Mouse (Mus musculus): ENCODE measurements at regions not wholly inside any gene's neighbourhood (a gene's known extent, or its start where the extent isn't known, plus 50 kb on each side); places are given as distances from the start of the nearest gene placed in this dataset.

DNA sequence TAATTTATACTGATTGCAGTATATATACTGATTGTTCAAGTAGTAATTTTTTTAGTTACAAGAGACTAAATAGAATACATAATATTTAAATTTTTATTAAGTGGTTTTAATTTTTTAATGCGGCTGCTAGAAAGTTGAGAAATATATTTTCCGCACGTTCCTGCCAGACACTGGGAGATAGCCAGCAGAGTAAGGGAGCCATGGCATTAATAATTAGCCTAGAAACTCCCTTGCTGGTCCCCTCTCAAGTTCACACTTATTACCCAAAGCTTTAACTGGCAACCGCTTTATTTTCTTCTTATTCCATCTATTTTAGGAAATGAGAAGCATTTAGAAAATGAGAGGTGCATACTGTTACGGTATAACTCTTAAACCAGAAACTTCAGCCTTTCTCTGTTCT lies 78.0 kb upstream of the Oxgr1 start:
- Histone ChIP-seq H3K4me3 (ENCODE audit: control insufficient read depth, low read depth, low read length) (no peak overlapping the region), H3K4me1 (ENCODE audit: control insufficient read depth, insufficient read depth, low read length) (no peaks in the 10 kb centered on the region), H3K36me3 (ENCODE audit: control insufficient read depth, insufficient read depth, low read length) (no peaks in the 10 kb centered on the region), H3K27ac (ENCODE audit: control insufficient read depth, insufficient read depth, low read depth, low read length) (no peak overlapping the region), H3K27me3 (ENCODE audit: control insufficient read depth, insufficient read depth, low read length) (no peaks in the 10 kb centered on the region)
- TF ChIP-seq CTCF (IDR thresholded peaks at IDR 0.05; ENCODE audit: control insufficient read depth, insufficient read depth, insufficient replicate concordance, low read depth, low read length) (no peak), POLR2A (IDR thresholded peaks at IDR 0.05; ENCODE audit: control insufficient read depth, low read depth, low read length) (no peak)

DNA sequence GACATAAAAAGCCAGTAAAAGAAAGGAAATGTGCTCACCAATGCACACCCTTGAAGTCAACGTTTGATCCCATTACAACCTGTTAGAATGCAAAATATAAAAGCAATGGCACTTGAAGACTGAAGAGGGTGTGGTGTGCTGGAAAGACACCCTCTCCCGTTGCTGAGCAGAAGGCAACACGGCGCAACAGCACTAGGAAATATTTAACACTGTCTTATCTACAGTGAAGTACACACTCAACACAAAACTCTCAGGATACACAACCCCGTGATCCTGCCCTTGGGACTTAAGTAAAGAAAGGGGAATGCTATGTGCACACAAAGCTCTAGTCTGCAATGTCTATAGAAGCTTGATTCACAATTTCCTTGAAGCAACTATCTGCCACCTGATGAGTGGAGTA lies 83.1 kb upstream of the Oxgr1 start:
- TF ChIP-seq POLR2A (IDR thresholded peaks at IDR 0.05; ENCODE audit: control insufficient read depth, low read depth, low read length): no peak
- no peak for TF ChIP-seq CTCF (IDR thresholded peaks at IDR 0.05; ENCODE audit: control insufficient read depth, insufficient read depth, insufficient replicate concordance, low read depth, low read length)
- Histone ChIP-seq H3K36me3 (ENCODE audit: control insufficient read depth, insufficient read depth, low read length) (no peaks in the 10 kb centered on the region), H3K27ac (ENCODE audit: control insufficient read depth, insufficient read depth, low read depth, low read length) (no peak overlapping the region), H3K4me1 (ENCODE audit: control insufficient read depth, insufficient read depth, low read length) (no peaks in the 10 kb centered on the region), H3K27me3 (ENCODE audit: control insufficient read depth, insufficient read depth, low read length) (no peaks in the 10 kb centered on the region), H3K4me3 (ENCODE audit: control insufficient read depth, low read depth, low read length) (no peak overlapping the region)

DNA sequence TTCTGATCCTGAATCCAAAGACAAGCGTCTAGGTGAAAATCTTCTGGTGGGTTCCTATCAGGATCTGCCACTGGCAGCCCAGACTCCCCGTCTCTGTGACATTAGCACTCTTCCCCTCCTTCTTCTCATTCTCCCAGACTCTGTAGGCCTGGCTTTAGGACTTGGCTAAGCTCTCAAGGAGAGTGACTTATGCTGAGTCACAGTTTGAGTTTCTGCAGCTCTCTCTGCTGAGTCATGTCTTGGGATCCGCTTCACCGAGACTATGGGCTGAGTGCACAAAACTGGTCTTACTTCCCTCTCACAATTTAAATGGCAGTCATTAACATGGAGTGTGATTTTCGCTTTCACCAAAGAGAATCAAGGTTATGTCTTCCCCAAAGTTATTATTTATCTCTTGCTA lies 85.2 kb upstream of the Oxgr1 start:
- TF ChIP-seq CTCF (IDR thresholded peaks at IDR 0.05; ENCODE audit: control insufficient read depth, insufficient read depth, insufficient replicate concordance, low read depth, low read length): no peak
- no peak for TF ChIP-seq POLR2A (IDR thresholded peaks at IDR 0.05; ENCODE audit: control insufficient read depth, low read depth, low read length)
- H3K27ac ChIP-seq (ENCODE audit: control insufficient read depth, insufficient read depth, low read depth, low read length): no peak overlapping the region
- H3K4me3 ChIP-seq (ENCODE audit: control insufficient read depth, low read depth, low read length): no peak overlapping the region
- H3K4me1 ChIP-seq (ENCODE audit: control insufficient read depth, insufficient read depth, low read length): no peaks in the 10 kb centered on the region
- no peaks in the 10 kb centered on the region for H3K36me3 ChIP-seq (ENCODE audit: control insufficient read depth, insufficient read depth, low read length)
- no peaks in the 10 kb centered on the region for H3K27me3 ChIP-seq (ENCODE audit: control insufficient read depth, insufficient read depth, low read length)

DNA sequence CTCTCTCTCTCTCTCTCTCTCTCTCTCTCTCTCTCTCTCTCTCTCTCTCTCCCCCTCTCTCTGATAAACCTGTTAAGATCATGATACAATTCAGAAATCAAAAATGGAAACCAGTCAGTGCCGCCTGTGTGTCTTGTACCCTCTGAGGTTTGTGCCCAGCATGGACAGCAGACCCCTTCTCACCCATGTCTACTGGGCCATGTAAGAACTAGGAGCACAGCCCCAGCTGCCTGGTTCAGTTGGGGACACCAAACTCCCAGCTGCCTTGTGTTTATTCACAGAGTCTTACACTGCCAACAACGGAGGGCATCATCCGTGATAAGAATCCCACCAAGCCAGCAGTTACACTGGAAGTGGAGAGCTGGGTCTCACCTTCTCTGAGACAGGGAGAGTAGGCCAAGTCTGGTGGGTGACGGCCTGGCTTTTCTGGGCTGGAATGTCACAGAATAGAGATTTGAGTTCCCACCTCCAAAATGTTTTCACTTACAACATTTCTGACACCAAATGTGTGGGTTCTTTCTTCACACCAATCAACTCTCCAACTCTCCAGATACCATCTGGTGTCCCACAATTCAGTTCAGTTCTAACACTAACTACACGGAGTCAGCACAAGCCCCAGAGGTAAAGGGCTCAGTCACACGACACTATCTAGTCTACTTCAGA lies 92.2 kb upstream of the Oxgr1 start:
- Histone ChIP-seq H3K27me3 (ENCODE audit: control insufficient read depth, insufficient read depth, low read length) (no peaks in the 10 kb centered on the region; the same call in 1 of the 2 replicates), H3K27ac (ENCODE audit: control insufficient read depth, insufficient read depth, low read depth, low read length) (no peak overlapping the region), H3K4me3 (ENCODE audit: control insufficient read depth, low read depth, low read length) (no peak overlapping the region), H3K36me3 (ENCODE audit: control insufficient read depth, insufficient read depth, low read length) (no peaks in the 10 kb centered on the region), H3K4me1 (ENCODE audit: control insufficient read depth, insufficient read depth, low read length) (peaks cover 8% of the 10 kb centered on the region)
- no peak for TF ChIP-seq CTCF (IDR thresholded peaks at IDR 0.05; ENCODE audit: control insufficient read depth, insufficient read depth, insufficient replicate concordance, low read depth, low read length)
- no peak for TF ChIP-seq POLR2A (IDR thresholded peaks at IDR 0.05; ENCODE audit: control insufficient read depth, low read depth, low read length)

DNA sequence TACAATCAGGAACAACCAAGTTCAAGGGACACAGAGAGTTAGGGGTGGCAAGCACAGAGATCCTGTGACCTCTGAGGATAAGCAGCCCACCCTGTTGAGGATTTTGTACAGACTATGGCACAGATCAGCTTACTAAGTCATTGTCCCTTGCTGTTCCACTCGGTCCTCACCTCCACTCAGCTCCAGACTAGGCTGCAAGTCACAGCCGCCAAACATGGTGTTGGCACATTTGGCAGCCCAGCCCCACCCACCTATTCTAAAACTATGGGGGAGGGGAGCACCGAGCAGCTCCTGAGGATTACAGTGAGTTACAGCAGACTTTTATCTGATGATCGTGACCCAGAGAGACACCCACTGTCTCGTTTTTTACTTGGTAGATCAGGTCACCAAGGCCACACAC lies 93.0 kb upstream of the Oxgr1 start:
- Histone ChIP-seq H3K27ac (ENCODE audit: control insufficient read depth, insufficient read depth, low read depth, low read length) (no peak overlapping the region), H3K36me3 (ENCODE audit: control insufficient read depth, insufficient read depth, low read length) (no peaks in the 10 kb centered on the region), H3K4me3 (ENCODE audit: control insufficient read depth, low read depth, low read length) (no peak overlapping the region), H3K27me3 (ENCODE audit: control insufficient read depth, insufficient read depth, low read length) (no peaks in the 10 kb centered on the region; the same call in 1 of the 2 replicates), H3K4me1 (ENCODE audit: control insufficient read depth, insufficient read depth, low read length) (peaks cover 10% of the 10 kb centered on the region)
- TF ChIP-seq CTCF (IDR thresholded peaks at IDR 0.05; ENCODE audit: control insufficient read depth, insufficient read depth, insufficient replicate concordance, low read depth, low read length) (no peak), POLR2A (IDR thresholded peaks at IDR 0.05; ENCODE audit: control insufficient read depth, low read depth, low read length) (no peak)

DNA sequence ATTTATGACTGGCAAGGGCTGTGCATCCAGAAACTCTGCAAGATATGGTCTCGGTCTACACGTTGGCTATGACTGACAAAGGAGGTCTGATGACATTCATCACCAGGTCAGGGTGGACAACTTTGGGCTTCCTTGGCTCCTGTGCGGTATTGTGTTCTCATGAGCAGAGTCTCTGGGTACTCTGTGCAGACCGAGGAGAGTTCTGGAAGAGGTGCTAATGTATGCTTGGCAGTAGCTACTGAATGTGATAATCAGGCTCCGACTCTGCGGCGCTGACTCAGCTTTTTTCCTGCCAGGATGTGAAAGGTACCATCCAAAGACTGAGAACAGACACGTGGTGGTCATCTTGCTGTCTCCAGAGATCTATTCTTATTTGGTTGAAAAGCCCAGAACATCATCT lies 94.5 kb upstream of the Oxgr1 start:
- no peak overlapping the region for H3K4me3 ChIP-seq (ENCODE audit: control insufficient read depth, low read depth, low read length)
- TF ChIP-seq POLR2A (IDR thresholded peaks at IDR 0.05; ENCODE audit: control insufficient read depth, low read depth, low read length) (no peak), CTCF (IDR thresholded peaks at IDR 0.05; ENCODE audit: control insufficient read depth, insufficient read depth, insufficient replicate concordance, low read depth, low read length) (no peak)
- H3K27me3 ChIP-seq (ENCODE audit: control insufficient read depth, insufficient read depth, low read length): no peaks in the 10 kb centered on the region; the same call in 1 of the 2 replicates
- no peak overlapping the region for H3K27ac ChIP-seq (ENCODE audit: control insufficient read depth, insufficient read depth, low read depth, low read length)
- H3K36me3 ChIP-seq (ENCODE audit: control insufficient read depth, insufficient read depth, low read length): no peaks in the 10 kb centered on the region
- H3K4me1 ChIP-seq (ENCODE audit: control insufficient read depth, insufficient read depth, low read length): peaks cover 10% of the 10 kb centered on the region

DNA sequence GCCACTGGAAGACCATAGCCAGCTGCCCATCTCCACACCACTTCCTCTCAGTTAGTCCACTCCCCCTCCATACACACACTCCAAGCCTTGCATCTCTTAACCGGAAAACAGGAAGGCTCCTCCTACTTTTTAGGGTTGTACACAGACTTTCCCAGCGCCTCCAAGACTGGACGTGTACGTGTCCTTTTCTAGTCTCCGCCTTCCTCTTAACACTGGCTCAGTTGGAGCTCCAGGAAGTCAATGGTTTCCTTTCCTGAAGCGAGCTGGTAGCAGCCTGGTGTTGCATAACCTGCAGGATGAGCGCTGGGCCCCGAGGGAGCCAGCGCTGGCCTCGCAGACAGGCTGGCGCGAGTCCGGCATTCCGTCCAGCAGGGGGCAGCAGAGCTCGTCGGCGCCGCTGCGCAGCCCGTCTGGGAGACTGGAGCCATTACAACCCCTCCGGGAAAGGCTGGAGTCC lies 95.5 kb upstream of the Oxgr1 start:
- H3K27ac ChIP-seq (ENCODE audit: control insufficient read depth, insufficient read depth, low read depth, low read length): peak overlapping the region; percentile 44; the same call in 1 of the 2 replicates
- no peaks in the 10 kb centered on the region; the same call in 1 of the 2 replicates for H3K27me3 ChIP-seq (ENCODE audit: control insufficient read depth, insufficient read depth, low read length)
- H3K4me1 ChIP-seq (ENCODE audit: control insufficient read depth, insufficient read depth, low read length): peaks cover 10% of the 10 kb centered on the region
- no peak for TF ChIP-seq POLR2A (IDR thresholded peaks at IDR 0.05; ENCODE audit: control insufficient read depth, low read depth, low read length)
- TF ChIP-seq CTCF (IDR thresholded peaks at IDR 0.05; ENCODE audit: control insufficient read depth, insufficient read depth, insufficient replicate concordance, low read depth, low read length): peak; percentile 97
- H3K4me3 ChIP-seq (ENCODE audit: control insufficient read depth, low read depth, low read length): peak overlapping the region; percentile 52
- H3K36me3 ChIP-seq (ENCODE audit: control insufficient read depth, insufficient read depth, low read length): no peaks in the 10 kb centered on the region
